Mouse (Mus musculus) frontal cortex, postnatal 36 days (tissue): ENCODE results near the gene Tgm3.

Experiments
- DNase-seq, 2 experiments: peaks; one replicate each; pipeline ENCODE4 v3.0.0; 2022; ENCODE audit warnings: low spot score in 2 of 2

Gene Tgm3

GRCm38 (mm10) chr2:130012026-130012425 lies at the start of gene Tgm3:
Tgm3 (plus strand) TSS chr2:130012349.
- no peak for DNase-seq

DNA sequence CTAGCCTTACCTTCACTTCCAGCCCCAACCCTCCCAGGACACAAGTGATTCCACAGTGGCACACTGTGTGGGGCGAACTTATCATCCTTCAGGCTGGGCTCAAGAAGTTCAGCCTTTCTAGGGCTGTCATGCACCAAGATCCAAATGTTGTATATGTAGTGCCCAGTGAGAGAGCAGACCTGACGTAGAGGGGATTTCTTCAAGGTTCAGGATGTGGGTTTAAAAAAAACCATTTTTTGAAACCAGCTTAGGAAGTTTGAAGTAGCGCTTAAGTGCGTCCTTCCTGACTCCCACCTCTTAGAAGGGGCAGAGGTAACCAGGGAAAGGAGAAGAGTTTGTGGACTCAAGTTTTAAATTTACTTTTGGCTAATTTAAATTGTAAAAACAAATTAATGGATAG lies 31.5 kb upstream of the Tgm3 start:
- no peak for DNase-seq

DNA sequence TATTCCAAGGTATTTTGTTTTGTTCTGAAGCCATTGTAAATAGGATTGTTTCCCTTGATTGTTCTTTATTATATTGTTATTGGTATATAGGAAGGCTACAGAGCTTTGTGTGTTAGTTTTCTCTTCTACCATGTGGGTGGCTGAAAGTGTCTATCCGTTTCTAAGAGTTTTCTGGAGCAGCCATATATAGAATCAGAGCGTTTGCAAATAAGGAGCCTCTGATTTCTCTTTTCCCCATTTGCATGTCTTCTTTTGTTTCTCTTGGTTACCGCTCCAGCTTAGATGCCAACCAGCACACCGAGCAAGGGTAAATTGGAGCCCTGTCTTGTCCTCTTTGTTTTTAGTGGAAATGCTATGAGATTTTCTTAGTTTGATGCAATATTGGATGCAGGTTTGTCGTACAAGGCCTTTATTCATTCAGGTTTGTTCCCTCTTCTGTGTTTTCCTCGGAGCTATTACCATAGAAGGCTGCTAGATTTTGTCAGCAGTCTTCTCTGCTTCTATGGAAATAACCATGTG lies 24.6 kb upstream of the Tgm3 start:
- DNase-seq = peak in 1 of 2 experiments; percentile 45

- DNase-seq = peak in 1 of 2 experiments; percentile 35
Observed at GRCm38 (mm10) chr2:129989646-129990045, 22.5 kb upstream of the Tgm3 start.

DNA sequence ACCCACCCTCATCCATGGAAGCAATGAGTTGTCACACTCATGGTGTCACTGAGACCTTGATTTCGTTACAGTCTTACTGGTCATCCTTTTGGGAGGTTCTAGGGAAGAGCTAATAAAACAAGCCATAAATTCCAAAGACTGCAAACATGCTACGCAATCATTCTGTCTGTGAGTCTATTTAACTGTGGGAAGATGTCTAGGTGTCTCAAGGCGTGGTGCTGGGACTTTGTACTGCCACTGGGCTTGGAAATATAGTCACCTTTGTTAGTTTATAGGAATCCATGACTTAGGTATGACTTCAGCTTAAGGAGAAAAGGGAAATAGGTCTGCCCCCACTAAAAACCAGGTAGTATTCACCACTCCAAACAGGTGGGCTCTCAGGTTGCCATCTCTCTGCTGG lies 17.7 kb upstream of the Tgm3 start:
- no peak for DNase-seq

- DNase-seq = peak; percentile 37 to 75
Observed at GRCm38 (mm10) chr2:129998476-129998875, 13.7 kb upstream of the Tgm3 start.

DNA sequence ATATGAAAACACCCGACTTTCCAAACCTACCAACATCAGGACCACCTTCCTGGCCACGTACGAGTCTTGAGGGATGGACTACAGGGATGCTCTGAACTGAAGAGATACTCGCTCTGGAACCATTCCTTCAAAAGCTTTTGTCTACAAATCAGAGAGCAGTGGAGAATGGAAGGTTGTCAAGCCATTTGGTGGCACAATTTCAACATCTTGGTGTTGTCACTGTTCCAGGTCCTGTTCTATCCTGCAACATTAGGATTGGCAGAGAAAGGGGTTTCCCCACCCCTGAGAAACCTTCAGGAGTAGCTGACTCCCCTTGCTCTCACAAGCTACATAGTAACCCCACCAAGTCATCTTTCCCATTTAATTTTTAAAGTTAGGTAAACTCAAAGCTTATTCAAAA lies 12.9 kb upstream of the Tgm3 start:
- no peak for DNase-seq

GRCm38 (mm10) chr2:130000601-130001000 lies 11.5 kb upstream of the Tgm3 start:
- no peak for DNase-seq

DNA sequence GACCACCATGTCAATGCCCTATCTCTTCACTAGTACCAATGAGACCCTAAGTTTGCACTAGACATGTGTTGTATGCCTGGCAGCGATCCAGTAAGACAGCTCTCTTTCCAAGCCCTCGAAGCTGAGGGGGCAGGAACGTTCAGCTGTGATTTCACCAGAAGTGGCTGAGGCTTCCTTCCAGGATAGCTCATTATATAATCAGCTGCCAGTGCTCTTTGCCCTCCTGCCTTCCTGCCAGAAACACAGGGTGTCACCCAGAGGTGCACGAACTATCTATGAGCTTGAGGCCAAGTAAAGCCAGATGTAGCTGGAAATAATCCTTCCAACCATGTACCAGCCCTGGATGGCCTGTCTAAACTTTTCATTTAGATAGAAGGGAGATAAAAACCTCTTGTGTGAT lies 8.1 kb upstream of the Tgm3 start:
- no peak for DNase-seq

- DNase-seq = no peak
Observed at GRCm38 (mm10) chr2:130009371-130009770, 2.8 kb upstream of the Tgm3 start.

GRCm38 (mm10) chr2:130013646-130014045 lies 1.5 kb downstream of the Tgm3 start:
- no peak for DNase-seq

DNA sequence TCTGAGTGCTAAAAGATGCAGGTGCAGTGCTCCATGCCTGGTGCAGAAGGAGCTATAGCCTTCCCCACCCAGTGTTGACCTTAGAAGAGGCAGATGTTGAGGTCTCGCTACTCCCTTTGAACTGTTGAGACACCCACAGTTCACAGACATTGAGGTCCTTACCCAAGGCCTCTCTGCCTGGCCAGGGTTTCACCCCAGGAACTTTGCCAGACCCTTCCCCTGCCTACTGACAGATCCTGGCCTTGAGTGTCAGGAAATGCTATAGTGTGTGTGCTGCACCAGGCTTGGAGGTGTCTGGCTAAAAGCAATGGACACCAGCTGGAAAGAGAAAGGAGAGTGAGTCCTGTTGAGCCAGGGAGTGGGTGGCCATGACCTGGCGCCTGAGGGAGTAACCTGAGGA lies 3.0 kb downstream of the Tgm3 start:
- no peak for DNase-seq

- no peak for DNase-seq
Observed at GRCm38 (mm10) chr2:130018084-130018483, 5.9 kb downstream of the Tgm3 start.

DNA sequence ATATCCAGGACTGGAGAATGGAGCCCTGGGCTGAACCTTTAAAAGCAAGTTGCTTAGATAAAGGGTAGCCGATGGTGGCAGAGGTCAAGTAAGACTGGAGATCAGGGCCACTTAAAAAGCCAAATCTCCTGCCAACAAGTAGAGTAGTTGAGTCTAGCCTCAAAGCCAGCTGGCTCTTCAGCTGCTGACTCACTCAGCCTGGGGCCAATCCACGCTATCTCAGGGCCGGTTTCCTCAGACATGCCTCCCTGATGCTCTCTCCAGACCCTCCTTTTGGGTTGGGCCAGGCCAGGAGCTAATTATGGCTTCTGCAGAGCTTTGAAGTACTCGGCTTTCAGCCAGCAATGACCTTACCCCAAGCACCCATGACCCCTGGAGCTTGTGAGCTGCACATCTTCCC lies 15.7 kb downstream of the Tgm3 start:
- DNase-seq = no peak

DNA sequence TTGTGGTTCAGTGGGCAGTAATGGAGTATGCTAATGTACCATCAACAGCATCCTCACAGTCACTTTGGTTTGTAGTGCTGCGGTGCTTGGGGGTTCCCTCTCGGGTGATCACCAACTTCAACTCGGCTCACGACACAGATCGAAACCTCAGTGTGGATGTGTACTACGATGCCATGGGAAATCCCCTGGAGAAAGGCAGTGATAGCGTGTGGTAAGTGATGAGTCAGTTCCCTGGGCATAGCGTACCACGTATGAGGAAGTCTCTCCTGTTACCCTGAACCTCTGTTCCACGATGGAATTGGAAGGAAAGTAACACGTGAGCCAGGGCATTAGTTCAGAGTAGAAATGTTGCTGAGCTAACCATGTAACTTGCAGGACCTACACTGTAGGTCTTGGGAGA lies 17.7 kb downstream of the Tgm3 start:
- no peak for DNase-seq

- no peak for DNase-seq
Observed at GRCm38 (mm10) chr2:130032661-130033060, 20.5 kb downstream of the Tgm3 start.

DNA sequence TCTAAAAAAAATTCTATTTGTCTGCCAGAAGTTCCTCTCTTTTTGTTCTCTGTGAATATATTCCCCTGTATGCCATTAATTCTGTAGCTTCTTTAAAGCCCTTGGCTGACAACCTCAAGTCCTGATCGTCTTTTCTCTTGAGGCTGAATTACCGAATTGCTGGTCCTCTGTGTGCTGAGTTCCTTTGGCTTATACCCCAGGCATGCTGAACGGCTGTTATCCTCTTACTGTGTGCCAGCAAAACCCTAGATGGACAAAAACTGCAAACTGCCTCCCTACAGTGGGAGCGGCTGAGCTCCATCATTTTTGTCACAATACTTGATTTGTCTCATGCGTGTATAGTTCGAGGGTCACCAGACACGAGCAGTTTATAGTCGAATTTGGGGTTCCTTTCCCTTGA lies 24.7 kb downstream of the Tgm3 start:
- DNase-seq = no peak

DNA sequence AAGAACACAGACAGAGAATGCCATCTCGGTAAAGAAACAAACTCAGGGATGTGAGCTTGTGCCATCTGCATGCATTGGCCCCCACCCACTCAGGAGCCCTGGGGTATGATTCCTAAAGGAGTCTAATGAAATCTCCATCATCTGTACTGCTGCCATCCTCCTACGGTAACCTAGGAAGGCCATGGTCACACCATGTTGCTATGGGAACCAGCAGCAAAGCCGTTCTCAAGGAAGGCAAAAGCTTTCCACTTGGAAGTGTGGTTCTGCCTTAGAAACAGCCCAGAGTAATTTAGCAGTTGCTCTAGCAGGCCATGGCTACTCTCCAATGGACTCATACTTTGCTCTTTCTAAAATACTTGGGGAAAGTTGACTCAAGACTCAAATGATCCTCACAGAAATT lies 26.8 kb downstream of the Tgm3 start:
- DNase-seq = no peak

GRCm38 (mm10) chr2:130040190-130040886 lies 28.2 kb downstream of the Tgm3 start:
- DNase-seq = no peak

DNA sequence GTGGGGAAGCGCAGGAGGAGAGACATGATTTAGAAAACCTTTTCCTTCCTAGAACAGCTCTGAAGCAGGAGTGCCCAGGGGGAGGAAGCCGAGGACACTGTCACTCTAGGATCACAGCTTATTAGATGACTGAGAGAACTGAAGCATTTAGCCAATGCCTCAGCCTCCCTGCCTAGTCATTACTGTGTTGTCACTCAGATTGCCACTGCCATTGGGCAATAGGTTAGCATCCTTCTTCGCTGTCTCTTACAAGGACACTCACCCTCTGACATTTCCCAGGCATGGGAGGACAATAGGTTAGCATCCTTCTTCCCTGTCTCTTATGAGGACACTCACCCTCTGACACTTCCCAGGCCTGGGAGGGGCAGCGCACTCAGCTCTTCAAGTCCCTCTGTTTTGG lies 31.7 kb downstream of the Tgm3 start:
- no peak for DNase-seq

GRCm38 (mm10) chr2:130047923-130048440 lies 35.8 kb downstream of the Tgm3 start:
- no peak for DNase-seq

GRCm38 (mm10) chr2:130048792-130049191 lies 36.6 kb downstream of the Tgm3 start:
- no peak for DNase-seq

DNA sequence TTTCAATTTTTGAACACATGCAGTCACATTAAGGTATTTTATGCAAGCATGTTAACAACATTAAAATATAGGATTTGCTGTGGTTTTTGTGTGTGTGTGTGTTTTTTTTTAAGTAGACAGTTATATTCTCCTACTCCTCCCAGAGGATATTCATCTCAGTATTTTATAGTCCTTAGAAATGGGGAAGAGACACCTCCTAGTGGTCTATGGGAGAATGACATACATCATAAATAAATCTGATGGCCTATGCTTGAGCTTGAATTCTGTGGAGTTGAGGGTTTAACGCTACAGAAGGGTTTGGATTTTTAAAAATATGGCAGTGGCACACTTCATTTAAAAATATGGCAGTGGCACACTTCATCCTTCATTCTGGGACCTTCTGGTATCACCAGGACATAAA lies 46.0 kb downstream of the Tgm3 start:
- no peak for DNase-seq

DNA sequence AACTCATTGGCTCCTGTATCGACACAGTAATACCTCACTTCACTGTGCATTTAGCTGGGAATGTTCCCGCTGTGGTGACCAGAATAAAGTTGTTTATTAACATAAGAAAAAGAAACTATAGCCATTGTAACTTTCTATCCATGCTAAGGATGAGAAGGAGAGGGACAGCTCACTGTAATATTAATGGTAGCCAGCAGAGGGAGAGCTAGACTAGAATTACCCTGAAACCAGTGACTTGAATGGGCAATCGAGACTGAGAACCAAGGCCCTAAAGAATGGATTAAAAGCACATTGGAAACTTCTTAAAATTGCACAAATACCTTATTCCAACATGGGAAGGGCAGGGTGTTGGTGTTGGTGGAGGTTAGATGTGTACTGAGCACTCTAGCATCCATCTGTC lies 56.1 kb downstream of the Tgm3 start:
- DNase-seq = peak; percentile 45 to 71
